Mouse (Mus musculus) limb, embryonic 14.5 days (tissue): ENCODE measurements around the gene Upk3bl. TPM values are rescaled to one million over a fixed set of nuclear protein-coding genes. Genes with fewer than 3 reads are reported as not detected.

Experiments used
- ATAC-seq: fragments of 200-750 bp; cut with Nextera tagmentation; 2 replicates; pipeline ENCODE4 v1.8.0; 2017; ENCODE audit warnings: low read depth, moderate number of reproducible peaks, moderate TSS enrichment; ENCODE audit not compliant: low FRiP score
- DNase-seq: peaks from one replicate; pipeline ENCODE4 v3.0.0-alpha.2; 2015; ENCODE audit warnings: low spot score
- H3K27ac ChIP-seq: fragments of 300-500 bp; sonication (generic); replicated peaks from 2 replicates; pipeline ENCODE4 v1.5.1; 2014; ENCODE audit warnings: low read depth, mild to moderate bottlenecking, low read length, moderate library complexity, mixed read lengths
- H3K27me3 ChIP-seq: fragments of 300-500 bp; sonication (generic); 2 replicates; pipeline ENCODE4 v1.6.1; 2014; ENCODE audit warnings: low read length, mixed read lengths; ENCODE audit not compliant: control insufficient read depth, insufficient read depth
- H3K36me3 ChIP-seq: fragments of 300-500 bp; sonication (generic); 2 replicates; pipeline ENCODE4 v1.6.1; 2014; ENCODE audit warnings: mild to moderate bottlenecking, low read length, moderate library complexity, mixed read lengths; ENCODE audit not compliant: control insufficient read depth, insufficient read depth
- H3K4me1 ChIP-seq: fragments of 300-500 bp; sonication (generic); 2 replicates; pipeline ENCODE4 v1.6.1; 2014; ENCODE audit warnings: antibody characterized with exemption, low read length, mixed read lengths; ENCODE audit not compliant: control insufficient read depth, insufficient read depth
- H3K4me2 ChIP-seq: fragments of 300-500 bp; sonication (generic); replicated peaks from 2 replicates; pipeline ENCODE4 v1.6.1; 2014; ENCODE audit warnings: low read depth, mild to moderate bottlenecking, low read length, moderate library complexity; ENCODE audit not compliant: severe bottlenecking
- H3K4me3 ChIP-seq: fragments of 300-500 bp; sonication (generic); replicated peaks from 2 replicates; pipeline ENCODE4 v1.5.1; 2014; ENCODE audit warnings: low read length
- H3K9ac ChIP-seq: fragments of 300-500 bp; sonication (generic); 2 replicates; pipeline ENCODE4 v1.6.1; 2014; ENCODE audit warnings: mild to moderate bottlenecking, low read depth, low read length, moderate library complexity; ENCODE audit not compliant: severe bottlenecking
- H3K9me3 ChIP-seq: fragments of 300-500 bp; sonication (generic); 2 replicates; pipeline ENCODE4 v1.6.1; 2016; ENCODE audit warnings: low read length; ENCODE audit not compliant: control insufficient read depth
- POLR2A ChIP-seq: fragments of 200-500 bp; IDR thresholded peaks from 2 replicates; pipeline ENCODE4 v1.8.0; 2012; ENCODE audit warnings: inconsistent platforms, mild to moderate bottlenecking, moderate library complexity, borderline replicate concordance; ENCODE audit not compliant: insufficient read depth, insufficient read length; ENCODE audit errors: extremely low read depth
- WGBS: fragments of 180-500 bp; shearing (Covaris S2); extraction: QIAGEN DNeasy Blood & Tissue Kit; methylation state at CpG from one replicate; pipeline ENCODE4 v1.1.7; 2014; 5-methylcytosine and 5-hydroxymethylcytosine counted together
- polyA plus RNA-seq, 2 experiments: library from polyadenylated mRNA; depleted of rRNA in 1 of 2; stranded (reverse) in 1 of 2; unstranded in 1 of 2; fragments of >200 nt; fragmentation: Nextera tagmentation in 1 of 2; extraction: Ambion mirVana in 1 of 2; gene quantifications; 2 replicates each; pipeline versions ENCODE4 v1.2.1 to v1.2.3; 2012 to 2014

Upk3bl gene
- polyA plus RNA-seq, 2 experiments, result 7.5 to 14.1 TPM

- Histone ChIP-seq H3K9ac (no peak overlapping the region), H3K4me3 (no peak overlapping the region), H3K4me2 (no peak overlapping the region), H3K27me3 (no peaks in the 10 kb centered on the region), H3K9me3 (no peaks in the 10 kb centered on the region), H3K4me1 (peaks cover 8% of the 10 kb centered on the region; the same call in 1 of the 2 replicates), H3K27ac (peak overlapping the region; percentile 52), H3K36me3 (peaks cover 54% of the 10 kb centered on the region)
- DNase-seq (peak; percentile 20), ATAC-seq (no peak)
- WGBS, result 57% methylated on average over 10 of the region's 10 CpGs
- TF ChIP-seq POLR2A, result no peak
These were observed 38.0 kb upstream of the Upk3bl start for GRCm38 (mm10) chr5:136016014-136016876.

- no peak for ATAC-seq
- Histone ChIP-seq H3K27me3 (no peaks in the 10 kb centered on the region), H3K27ac (no peak overlapping the region), H3K4me1 (peaks cover 8% of the 10 kb centered on the region; the same call in 1 of the 2 replicates), H3K36me3 (peaks cover 52% of the 10 kb centered on the region), H3K4me2 (no peak overlapping the region), H3K9ac (no peak overlapping the region), H3K9me3 (no peaks in the 10 kb centered on the region), H3K4me3 (no peak overlapping the region)
- WGBS, result 89% methylated on average over 6 of the region's 6 CpGs
- no peak for DNase-seq
- TF ChIP-seq POLR2A, result no peak
These were observed 37.0 kb upstream of the Upk3bl start for GRCm38 (mm10) chr5:136017262-136017661.

DNA sequence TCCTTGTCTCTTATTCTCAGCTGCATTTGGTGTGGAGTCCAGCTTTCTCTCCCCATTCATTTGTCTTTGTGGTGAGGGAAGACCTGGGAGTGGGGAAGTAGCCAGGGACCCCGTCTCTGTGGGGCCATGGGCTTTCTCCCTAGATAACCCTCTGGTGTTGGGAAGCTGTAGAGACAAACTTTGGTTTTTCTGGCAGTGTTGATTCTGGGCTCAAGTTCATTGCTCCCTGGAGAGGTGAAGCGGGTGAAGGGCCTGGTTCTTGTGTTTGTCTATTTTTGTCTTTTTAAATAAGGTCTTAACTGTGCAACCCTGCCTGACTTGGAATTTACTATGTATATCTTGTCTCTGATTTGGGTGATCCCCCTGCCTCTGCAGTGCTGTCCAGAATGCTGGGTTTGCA lies 35.6 kb upstream of the Upk3bl start:
- ATAC-seq (no peak), DNase-seq (no peak)
- Histone ChIP-seq H3K4me1 (peaks cover 8% of the 10 kb centered on the region; the same call in 1 of the 2 replicates), H3K9me3 (no peaks in the 10 kb centered on the region), H3K9ac (no peak overlapping the region), H3K36me3 (peaks cover 39% of the 10 kb centered on the region), H3K4me3 (no peak overlapping the region), H3K4me2 (no peak overlapping the region), H3K27ac (no peak overlapping the region), H3K27me3 (no peaks in the 10 kb centered on the region)
- WGBS, result 80% methylated on average over 2 of the region's 2 CpGs
- no peak for TF ChIP-seq POLR2A

DNA sequence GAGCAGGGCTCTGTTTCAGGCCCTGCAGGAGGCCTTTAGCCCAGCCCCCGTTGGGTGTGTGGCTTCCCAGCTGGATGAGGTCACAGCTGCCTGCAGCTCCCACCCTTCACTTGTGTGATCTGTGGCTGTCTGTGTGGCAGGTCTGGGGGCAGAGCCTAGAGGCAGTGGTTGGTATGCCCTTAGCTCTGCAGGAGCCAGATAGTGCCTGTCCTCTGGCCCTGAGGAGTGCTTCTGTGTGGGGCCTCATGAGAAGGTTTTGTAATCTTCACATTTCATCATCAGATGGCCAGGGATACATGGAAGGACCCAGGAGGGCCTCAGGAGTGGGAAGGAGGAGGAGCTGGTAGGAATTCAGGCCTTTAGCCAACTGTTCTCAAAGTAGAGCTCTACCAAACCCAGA lies 34.4 kb upstream of the Upk3bl start:
- H3K27ac ChIP-seq, result no peak overlapping the region
- H3K36me3 ChIP-seq, result peaks cover 41% of the 10 kb centered on the region
- no peak overlapping the region for H3K4me3 ChIP-seq
- no peak for TF ChIP-seq POLR2A
- ATAC-seq, result no peak
- no peak overlapping the region for H3K4me2 ChIP-seq
- no peak overlapping the region for H3K9ac ChIP-seq
- H3K4me1 ChIP-seq, result peaks cover 8% of the 10 kb centered on the region; the same call in 1 of the 2 replicates
- 45% methylated on average over 1 of the region's 1 CpGs for WGBS
- no peaks in the 10 kb centered on the region for H3K9me3 ChIP-seq
- H3K27me3 ChIP-seq, result no peaks in the 10 kb centered on the region
- DNase-seq, result no peak

DNA sequence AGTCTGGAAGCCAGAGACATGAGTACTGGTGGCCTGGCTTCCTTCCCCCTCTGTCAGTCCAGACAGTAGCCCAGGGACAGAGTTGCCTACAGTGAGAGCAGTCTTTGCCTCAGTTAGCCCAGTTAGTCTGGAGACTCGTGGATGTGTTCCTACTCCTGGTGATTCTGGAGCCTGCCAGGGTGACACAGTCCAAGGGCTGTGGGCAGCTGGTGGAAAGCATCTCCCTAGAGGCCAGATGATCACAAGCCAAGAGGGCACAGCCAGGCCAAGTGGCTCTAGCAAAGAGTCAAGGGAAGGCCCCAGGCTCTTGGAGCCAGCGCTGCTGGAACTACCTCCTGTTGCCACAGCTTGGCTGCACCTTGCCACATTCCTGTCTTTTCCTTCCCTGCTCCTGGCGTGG lies 28.6 kb upstream of the Upk3bl start:
- no peak overlapping the region for H3K9ac ChIP-seq
- peaks cover 74% of the 10 kb centered on the region for H3K36me3 ChIP-seq
- no peak overlapping the region for H3K4me3 ChIP-seq
- no peaks in the 10 kb centered on the region for H3K4me1 ChIP-seq
- no peak overlapping the region for H3K4me2 ChIP-seq
- no peak for DNase-seq
- H3K27ac ChIP-seq, result no peak overlapping the region
- no peaks in the 10 kb centered on the region for H3K9me3 ChIP-seq
- WGBS, result 81% methylated on average over 3 of the region's 3 CpGs
- ATAC-seq, result no peak
- TF ChIP-seq POLR2A, result no peak
- H3K27me3 ChIP-seq, result no peaks in the 10 kb centered on the region

DNA sequence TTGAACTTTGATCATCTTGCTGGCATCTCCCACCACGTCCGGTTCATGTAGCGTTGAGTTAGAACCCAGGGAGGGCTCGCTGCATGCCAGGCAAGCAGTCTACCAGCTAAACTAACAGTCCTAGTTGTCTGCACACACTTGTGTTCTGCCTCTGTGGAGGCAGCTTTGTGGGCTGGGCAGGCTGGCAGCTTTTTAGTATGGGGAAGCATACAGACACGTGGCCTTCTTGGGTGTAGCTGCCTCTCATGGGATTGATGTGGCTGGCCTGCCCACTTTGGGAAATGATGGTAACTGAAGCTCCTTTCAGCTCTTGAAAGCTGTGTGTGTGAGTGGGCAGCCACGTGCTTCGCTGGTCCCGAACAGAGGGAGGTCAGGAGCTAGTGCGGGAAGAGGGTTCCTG lies 27.4 kb upstream of the Upk3bl start:
- H3K36me3 ChIP-seq, result peaks cover 74% of the 10 kb centered on the region
- no peaks in the 10 kb centered on the region for H3K4me1 ChIP-seq
- WGBS, result 91% methylated on average over 9 of the region's 9 CpGs
- no peak for TF ChIP-seq POLR2A
- H3K27me3 ChIP-seq, result no peaks in the 10 kb centered on the region
- H3K9ac ChIP-seq, result no peak overlapping the region
- H3K4me2 ChIP-seq, result no peak overlapping the region
- ATAC-seq (no peak), DNase-seq (no peak)
- H3K4me3 ChIP-seq, result no peak overlapping the region
- H3K9me3 ChIP-seq, result no peaks in the 10 kb centered on the region
- H3K27ac ChIP-seq, result no peak overlapping the region
